Mouse (Mus musculus) left cerebral cortex, adult 2 months (tissue): ENCODE results near the gene Tnfsfm13. TPM values are rescaled to one million over a fixed set of nuclear protein-coding genes. Genes with fewer than 3 reads are reported as not detected.
"Not testable (repeated sequence)": the region's sequence is repeated elsewhere in the genome, so short reads cannot be mapped to it uniquely, and the experiment has no call there.

Experiments used
- DNase-seq, 2 experiments: peaks; one replicate each; pipeline ENCODE4 v3.0.0; 2021 to 2022; ENCODE audit warnings: low spot score in 2 of 2, mixed read lengths in 1 of 2; ENCODE audit errors: extremely low spot score in 1 of 2
- H3K27ac ChIP-seq: fragments of 200-600 bp; 2 replicates; pipeline ENCODE4 v1.8.1; 2022
- H3K4me3 ChIP-seq: fragments of 200-600 bp; 2 replicates; pipeline ENCODE4 v1.8.1; 2022
- CTCF ChIP-seq: fragments of 200-600 bp; IDR thresholded peaks from 2 replicates; pipeline ENCODE4 v1.8.1; 2022; ENCODE audit warnings: antibody characterized with exemption, mild to moderate bottlenecking, moderate library complexity
- intact Hi-C: fragments of 180-260 bp; cut with DNase I; formaldehyde crosslinking; loops from one replicate; pipeline ENCODE4 v1.15.1; 2025
- total RNA-seq, 2 experiments: library from RNA; stranded (reverse); gene quantifications; 2 replicates each; pipeline ENCODE4 v1.2.3; 2021

Tnfsfm13 gene
- total RNA-seq, 2 experiments from 2014 or later: 1.4 to 1.9 TPM

GRCm38 (mm10) chr11:69712954-69713672, 17.2 kb upstream of the Tnfsfm13 start:
- H3K4me3 ChIP-seq: no peak overlapping the region
- TF ChIP-seq CTCF: no peak
- DNase-seq: no peak
- intact Hi-C loops: no loop called here
- no peak overlapping the region for H3K27ac ChIP-seq

GRCm38 (mm10) chr11:69711082-69711481, 15.2 kb upstream of the Tnfsfm13 start:
- DNase-seq: no peak
- no peak for TF ChIP-seq CTCF
- H3K4me3 ChIP-seq: no peak overlapping the region
- no peak overlapping the region for H3K27ac ChIP-seq
- intact Hi-C loops: no loop called here

DNA sequence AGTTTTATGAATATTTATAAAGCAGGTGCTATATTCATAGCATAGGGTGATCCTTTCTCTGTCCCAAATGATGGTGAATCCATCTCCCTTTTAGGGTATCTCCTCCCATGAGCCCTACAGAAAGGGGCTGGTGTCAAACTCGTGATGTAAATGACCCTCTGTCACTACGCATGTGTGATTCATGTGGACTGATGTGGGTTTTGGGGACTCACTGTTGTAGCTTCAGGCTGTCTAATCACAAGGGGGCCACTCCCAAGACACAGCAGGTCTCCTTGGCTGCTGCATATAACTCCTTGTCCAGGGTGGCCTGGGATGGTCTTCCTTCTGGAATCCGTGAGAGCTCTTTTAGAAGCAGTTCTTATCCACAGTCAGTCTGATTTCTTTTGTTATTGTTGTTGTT, 14.6 kb upstream of the Tnfsfm13 start:
- Histone ChIP-seq H3K27ac (no peak overlapping the region), H3K4me3 (no peak overlapping the region)
- intact Hi-C loops: no loop called here
- no peak for DNase-seq
- TF ChIP-seq CTCF: no peak

DNA sequence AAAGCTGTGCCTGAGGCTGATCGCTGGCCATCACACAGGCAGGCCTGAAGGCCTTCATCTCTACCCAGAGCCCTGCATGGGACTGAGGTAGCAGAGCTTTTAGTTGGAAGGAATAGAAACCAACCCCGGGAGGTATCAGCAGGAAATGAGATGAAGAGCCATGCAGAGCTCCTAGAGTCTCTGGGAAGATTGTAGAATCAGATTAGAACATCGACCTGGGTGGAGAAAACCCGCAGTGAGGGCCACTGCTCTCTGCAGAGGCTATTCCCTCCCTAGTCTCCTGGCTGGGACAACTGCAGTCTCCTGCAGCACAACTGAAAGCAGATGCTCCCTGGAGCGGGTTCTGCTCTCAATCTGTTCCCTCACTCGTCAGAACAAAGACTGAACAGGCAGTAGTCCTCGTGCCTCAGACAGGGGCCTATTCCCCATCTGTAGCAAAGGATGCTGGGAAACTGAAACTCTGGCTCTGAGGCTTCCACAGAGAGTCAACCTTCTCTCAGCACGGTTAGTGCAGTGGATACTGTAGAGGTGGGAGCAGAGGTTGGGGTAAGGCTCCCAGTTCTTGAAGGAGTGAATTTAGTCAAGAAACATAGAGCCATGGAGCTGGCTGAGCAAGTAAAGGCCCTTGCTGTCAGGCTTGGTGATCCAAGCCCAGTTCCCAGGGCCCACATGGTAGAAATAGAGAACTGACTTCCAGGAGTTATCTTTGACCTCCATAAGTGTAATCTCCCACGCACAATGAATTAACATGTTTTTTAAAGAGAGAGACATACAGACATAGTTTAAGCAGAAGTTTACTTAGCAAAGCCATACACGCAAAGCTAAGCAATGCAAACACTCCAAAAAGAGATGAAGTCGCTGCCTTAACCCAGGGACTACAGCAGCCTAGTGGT, 13.9 kb upstream of the Tnfsfm13 start:
- TF ChIP-seq CTCF: no peak
- no peak overlapping the region for H3K27ac ChIP-seq
- no peak overlapping the region for H3K4me3 ChIP-seq
- intact Hi-C loops: no loop called here
- DNase-seq: no peak

DNA sequence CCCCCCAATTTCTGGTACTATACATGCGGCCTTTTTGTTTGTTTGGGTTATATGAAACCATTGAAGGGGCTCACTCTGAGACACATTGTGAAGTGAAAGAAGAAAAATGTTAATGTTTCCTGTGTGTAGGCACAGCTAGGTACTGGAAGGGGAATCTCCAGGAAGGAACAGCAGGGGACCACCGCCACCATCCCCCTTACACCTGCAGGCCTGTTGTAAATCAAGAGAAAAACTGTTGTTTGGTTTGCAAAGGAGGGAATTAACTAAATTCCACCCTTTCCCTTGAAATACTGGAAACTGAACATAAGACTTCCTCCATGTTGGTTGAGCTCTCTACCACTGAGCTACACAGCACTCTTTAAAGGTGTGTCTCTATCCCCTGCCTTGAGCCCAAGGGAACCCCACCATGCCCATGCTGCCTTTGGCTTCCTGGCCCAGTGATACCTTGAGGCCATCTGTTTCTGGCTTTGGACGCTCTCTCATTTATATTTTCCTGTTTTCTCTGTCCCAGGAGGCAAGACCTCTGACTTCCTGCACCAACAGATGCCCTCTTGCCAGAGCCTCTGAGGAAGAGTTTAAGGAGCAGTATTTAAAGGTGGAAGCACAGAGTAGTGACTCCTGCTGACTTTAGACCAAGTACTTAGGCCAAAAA, 12.8 kb upstream of the Tnfsfm13 start:
- H3K4me3 ChIP-seq: no peak overlapping the region
- DNase-seq: no peak
- intact Hi-C loops: no loop called here
- no peak for TF ChIP-seq CTCF
- H3K27ac ChIP-seq: no peak overlapping the region

GRCm38 (mm10) chr11:69707873-69708381, 12.0 kb upstream of the Tnfsfm13 start:
- H3K27ac ChIP-seq: no peak overlapping the region
- no peak overlapping the region for H3K4me3 ChIP-seq
- no peak for DNase-seq
- intact Hi-C loops: no loop called here
- TF ChIP-seq CTCF: no peak

DNA sequence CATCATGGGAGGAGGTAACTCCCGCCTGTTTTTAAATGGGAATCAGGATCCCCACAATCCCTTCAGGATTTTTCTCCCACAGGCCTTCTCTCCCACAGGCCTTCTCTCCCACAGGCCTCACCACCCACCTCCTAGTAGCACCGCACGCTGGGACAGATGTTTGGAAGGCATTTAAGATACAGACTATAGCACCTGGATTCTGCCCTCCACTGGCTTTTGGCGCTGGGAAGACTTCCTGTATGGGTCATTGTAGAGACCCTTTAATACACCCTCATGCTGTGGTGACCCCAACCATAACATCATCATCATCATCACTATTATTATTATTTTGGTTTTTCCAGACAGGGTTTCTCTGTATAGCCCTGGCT, 11.6 kb upstream of the Tnfsfm13 start:
- no peak for DNase-seq
- Histone ChIP-seq H3K27ac (peak overlapping the region; percentile 11; the same call in 1 of the 2 replicates), H3K4me3 (no peak overlapping the region)
- intact Hi-C loops: no loop called here
- TF ChIP-seq CTCF: no peak

GRCm38 (mm10) chr11:69706775-69707479, 11.0 kb upstream of the Tnfsfm13 start:
- peak in 1 of 2 experiments; percentile 45 for DNase-seq
- intact Hi-C loops: no loop called here
- H3K27ac ChIP-seq: peak overlapping the region; percentile 24; the same call in 1 of the 2 replicates
- TF ChIP-seq CTCF: no peak; the same call in 1 of the 2 replicates
- H3K4me3 ChIP-seq: no peak overlapping the region

GRCm38 (mm10) chr11:69704613-69705010, 8.7 kb upstream of the Tnfsfm13 start:
- DNase-seq: no peak
- Histone ChIP-seq H3K4me3 (no peak overlapping the region), H3K27ac (no peak overlapping the region)
- intact Hi-C loops: no loop called here
- TF ChIP-seq CTCF: no peak

DNA sequence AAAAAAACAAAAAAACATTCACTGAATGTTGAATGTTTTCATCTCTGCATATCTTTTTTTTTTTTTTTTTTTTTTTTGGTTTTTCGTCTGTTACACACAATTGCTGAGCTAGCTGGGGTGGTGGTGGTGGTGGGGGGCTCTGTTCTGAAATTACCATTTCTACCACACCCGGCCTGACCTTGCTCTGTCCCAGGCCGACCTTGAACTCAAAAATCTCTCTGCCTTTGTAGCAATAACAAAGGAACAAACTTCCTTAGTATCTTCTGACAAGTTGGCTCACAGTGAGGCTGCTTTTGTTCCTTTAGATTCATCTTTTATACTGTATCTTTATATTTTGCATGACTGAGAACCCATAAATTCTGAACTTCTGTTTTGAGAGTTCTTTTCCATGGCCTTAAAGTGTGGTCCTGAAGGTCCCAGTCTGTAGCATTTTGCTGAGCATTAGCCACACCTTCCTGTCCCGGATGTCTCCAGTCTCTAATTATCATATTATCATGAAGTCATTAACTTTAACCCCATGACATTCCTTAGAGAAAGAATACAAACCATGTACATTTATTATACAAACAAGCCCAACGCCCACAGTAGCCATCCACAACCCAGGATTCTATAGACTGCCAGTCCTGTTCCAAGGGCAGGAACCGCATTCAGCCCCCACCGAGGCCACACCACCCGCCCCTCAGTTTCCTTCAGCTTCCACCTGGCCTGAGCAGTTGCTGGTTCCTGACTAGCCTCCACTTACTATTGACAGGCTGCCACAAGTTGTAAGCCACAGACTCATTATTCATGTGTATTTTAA, 8.1 kb upstream of the Tnfsfm13 start:
- TF ChIP-seq CTCF: no peak
- intact Hi-C loops: no loop called here

DNA sequence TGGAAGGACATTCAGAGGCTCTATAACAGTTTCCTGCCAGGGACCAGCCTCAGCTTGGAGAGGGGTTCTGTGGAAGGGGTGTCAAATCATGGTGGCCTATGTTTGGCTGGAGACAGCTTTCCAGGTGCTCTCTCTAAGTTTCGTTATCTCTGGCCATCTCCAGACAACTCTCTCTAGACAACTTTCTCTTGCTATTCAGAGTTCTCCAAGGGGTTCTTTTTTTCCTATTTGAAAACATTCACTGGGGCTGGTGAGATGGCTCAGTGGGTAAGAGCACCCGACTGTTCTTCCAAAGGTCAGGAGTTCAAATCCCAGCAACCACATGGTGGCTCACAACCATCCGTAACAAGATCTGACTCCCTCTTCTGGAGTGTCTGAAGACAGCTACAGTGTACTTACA, 7.5 kb upstream of the Tnfsfm13 start:
- H3K27ac ChIP-seq, DNase-seq, intact Hi-C loops, H3K4me3 ChIP-seq: not testable (repeated sequence)

More for the DNA sequence above, 8.1 kb upstream of the Tnfsfm13 start:
- DNase-seq: no peak
- no peak overlapping the region for H3K4me3 ChIP-seq
- no peak overlapping the region for H3K27ac ChIP-seq

DNA sequence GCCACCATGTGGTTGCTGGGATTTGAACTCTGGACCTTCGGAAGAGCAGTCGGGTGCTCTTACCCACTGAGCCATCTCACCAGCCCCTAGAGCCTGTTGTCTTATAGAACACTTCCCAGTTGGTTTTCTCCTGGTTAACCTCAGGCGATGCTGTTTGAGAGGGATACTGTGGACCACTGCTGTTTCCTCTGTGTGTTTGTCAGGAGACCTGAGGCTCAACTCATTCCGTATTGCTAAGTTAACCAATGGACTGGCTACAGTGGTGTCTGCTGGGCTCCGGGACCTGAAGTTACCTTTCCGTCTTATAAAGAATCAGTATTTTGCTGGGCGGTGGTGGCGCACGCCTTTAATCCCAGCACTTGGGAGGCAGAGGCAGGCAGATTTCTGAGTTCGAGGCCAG, 7.0 kb upstream of the Tnfsfm13 start:
- H3K27ac ChIP-seq, intact Hi-C loops, DNase-seq, H3K4me3 ChIP-seq: not testable (repeated sequence)
